Mouse (Mus musculus) bone marrow, adult 2 months (tissue): Measurements from ENCODE around the gene Ing5. TPM values are rescaled to one million over a fixed set of nuclear protein-coding genes. Genes with fewer than 3 reads are reported as not detected.
"Not testable (repeated sequence)": the region's sequence is repeated elsewhere in the genome, so short reads cannot be mapped to it uniquely, and the experiment has no call there.

Experiments
- H3K27ac ChIP-seq: fragments of 200-500 bp; 2 replicates; pipeline ENCODE4 v1.5.1; 2012; ENCODE audit warnings: low read depth, mild to moderate bottlenecking, control low read depth, inconsistent platforms, low read length; ENCODE audit not compliant: control insufficient read depth, poor library complexity, insufficient read depth
- H3K4me1 ChIP-seq: fragments of 200-500 bp; 2 replicates; pipeline ENCODE4 v1.6.1; 2011; ENCODE audit warnings: low read length; ENCODE audit not compliant: control insufficient read depth, insufficient read depth
- H3K4me3 ChIP-seq: fragments of 200-500 bp; replicated peaks from 2 replicates; pipeline ENCODE3; 2011; ENCODE audit warnings: mild to moderate bottlenecking, low read depth, low read length, control low read depth; ENCODE audit not compliant: control insufficient read depth
- CTCF ChIP-seq: fragments of 200-500 bp; IDR thresholded peaks from 2 replicates; pipeline ENCODE4 v1.5.1; 2011; ENCODE audit warnings: low read length, control low read depth; ENCODE audit not compliant: control insufficient read depth, insufficient read depth
- POLR2A ChIP-seq: fragments of 200-500 bp; IDR thresholded peaks from 2 replicates; pipeline ENCODE4 v1.6.1; 2011; ENCODE audit warnings: low read depth, mild to moderate bottlenecking, control low read depth, low read length, borderline replicate concordance; ENCODE audit not compliant: control insufficient read depth
- WGBS: fragments of 180-500 bp; shearing (Covaris S2); methylation state at CpG from one replicate; pipeline ENCODE4 v1.1.7; 2018; 5-methylcytosine and 5-hydroxymethylcytosine counted together
- polyA plus RNA-seq: library from polyadenylated mRNA; stranded (reverse); fragments of >200 nt; gene quantifications from 2 replicates; pipeline ENCODE4 v1.2.4, GENCODE M21; 2011; ENCODE audit warnings: low replicate concordance; ENCODE audit not compliant: missing spikeins, insufficient read depth, insufficient read length

Ing5 gene
- polyA plus RNA-seq, 1 experiment, result 17.7 TPM

- TF ChIP-seq CTCF, result no peak
- TF ChIP-seq POLR2A, result no peak
- Histone ChIP-seq H3K27ac (peak within 1 kb of the TSS; percentile 95), H3K4me3 (peak within 1 kb of the TSS; percentile 80), H3K4me1 (no peaks in the 10 kb centered on the region; the same call in 1 of the 2 replicates)
- WGBS, result 23% methylated on average over 10 of the region's 10 CpGs
These were observed 20.8 kb downstream of the Ing5 start, which contains the start of gene D2hgdh for GRCm38 (mm10) chr1:93824609-93825008. TSS of gene D2hgdh (plus strand) at chr1:93824909.

- peak; percentile 89 for TF ChIP-seq POLR2A
- no peak for TF ChIP-seq CTCF
- peak overlapping the region; percentile 80 for H3K4me3 ChIP-seq
- WGBS, result under 1% methylated on average over 30 of the region's 30 CpGs
- peak overlapping the region; percentile 95 for H3K27ac ChIP-seq
- no peaks in the 10 kb centered on the region for H3K4me1 ChIP-seq
These were observed 21.4 kb downstream of the Ing5 start for GRCm38 (mm10) chr1:93825105-93825674.

- Histone ChIP-seq H3K4me1 (no peaks in the 10 kb centered on the region), H3K4me3 (peak overlapping the region; percentile 59), H3K27ac (peak overlapping the region; percentile 95)
- no peak for TF ChIP-seq CTCF
- 48% methylated on average over 27 of the region's 27 CpGs for whole genome bisulfite sequencing
These were observed 22.2 kb downstream of the Ing5 start for GRCm38 (mm10) chr1:93825771-93826539.

- Histone ChIP-seq H3K27ac (no peak overlapping the region), H3K4me1 (no peaks in the 10 kb centered on the region), H3K4me3 (no peak overlapping the region)
- TF ChIP-seq POLR2A (no peak), CTCF (no peak)
- WGBS, result 80% methylated on average over 9 of the region's 9 CpGs
These were observed 22.7 kb downstream of the Ing5 start for GRCm38 (mm10) chr1:93826540-93826835.

- WGBS, result 43% methylated on average over 4 of the region's 4 CpGs
- not testable (repeated sequence) for H3K4me1 ChIP-seq, H3K4me3 ChIP-seq, H3K27ac ChIP-seq
These were observed 29.1 kb downstream of the Ing5 start for GRCm38 (mm10) chr1:93832754-93833360.

GRCm38 (mm10) chr1:93834671-93835150, 30.9 kb downstream of the Ing5 start:
- H3K4me3 ChIP-seq, result no peak overlapping the region
- 87% methylated on average over 7 of the region's 7 CpGs for WGBS
- H3K4me1 ChIP-seq, result no peaks in the 10 kb centered on the region
- TF ChIP-seq POLR2A (no peak), CTCF (no peak)
- H3K27ac ChIP-seq, result no peak overlapping the region

GRCm38 (mm10) chr1:93835211-93835610, 31.4 kb downstream of the Ing5 start:
- TF ChIP-seq CTCF, result no peak
- TF ChIP-seq POLR2A, result no peak
- 92% methylated on average over 4 of the region's 4 CpGs for whole genome bisulfite sequencing
- Histone ChIP-seq H3K27ac (no peak overlapping the region), H3K4me3 (no peak overlapping the region), H3K4me1 (no peaks in the 10 kb centered on the region)

- TF ChIP-seq CTCF, result no peak
- TF ChIP-seq POLR2A, result no peak
- WGBS, result 91% methylated on average over 6 of the region's 6 CpGs
These were observed 32.2 kb downstream of the Ing5 start for GRCm38 (mm10) chr1:93835876-93836531.

More at GRCm38 (mm10) chr1:93835876-93836531, 32.2 kb downstream of the Ing5 start:
- Histone ChIP-seq H3K4me3 (no peak overlapping the region), H3K27ac (no peak overlapping the region), H3K4me1 (no peaks in the 10 kb centered on the region)
